Mouse (Mus musculus) limb, embryonic 13.5 days (tissue): ENCODE results near the gene Cdkal1. TPM values are rescaled to one million over a fixed set of nuclear protein-coding genes. Genes with fewer than 3 reads are reported as not detected.

ENCODE experiments used
- ATAC-seq: fragments of 200-750 bp; cut with Nextera tagmentation; 2 replicates; pipeline ENCODE4 v1.8.0; 2017; ENCODE audit warnings: low read depth, moderate number of reproducible peaks, moderate TSS enrichment; ENCODE audit not compliant: low FRiP score
- H3K27ac ChIP-seq: fragments of 300-500 bp; sonication (generic); 2 replicates; pipeline ENCODE4 v1.5.1; 2015; ENCODE audit warnings: inconsistent platforms, mild to moderate bottlenecking, moderate library complexity
- H3K27me3 ChIP-seq: fragments of 300-500 bp; sonication (generic); 2 replicates; pipeline ENCODE4 v1.6.1; 2015; ENCODE audit warnings: mild to moderate bottlenecking, inconsistent platforms
- H3K36me3 ChIP-seq: fragments of 300-500 bp; sonication (generic); 2 replicates; pipeline ENCODE4 v1.6.1; 2015; ENCODE audit warnings: inconsistent platforms, mild to moderate bottlenecking, moderate library complexity
- H3K4me1 ChIP-seq: fragments of 300-500 bp; sonication (generic); 2 replicates; pipeline ENCODE4 v1.6.1; 2015; ENCODE audit warnings: inconsistent platforms
- H3K4me2 ChIP-seq: fragments of 300-500 bp; sonication (generic); replicated peaks from 2 replicates; pipeline ENCODE4 v1.6.1; 2015; ENCODE audit warnings: inconsistent platforms, mild to moderate bottlenecking, moderate library complexity
- H3K4me3 ChIP-seq: fragments of 300-500 bp; sonication (generic); 2 replicates; pipeline ENCODE4 v1.5.1; 2015; ENCODE audit warnings: moderate library complexity, mild to moderate bottlenecking, inconsistent platforms
- H3K9ac ChIP-seq: fragments of 300-500 bp; sonication (generic); 2 replicates; pipeline ENCODE4 v1.6.1; 2015; ENCODE audit warnings: mild to moderate bottlenecking, inconsistent platforms
- H3K9me3 ChIP-seq: fragments of 300-500 bp; sonication (generic); 2 replicates; pipeline ENCODE4 v1.6.1; 2016; ENCODE audit warnings: inconsistent platforms
- WGBS: fragments of 180-500 bp; shearing (Covaris S2); methylation state at CpG from one replicate; pipeline ENCODE4 v1.1.7; 2015; 5-methylcytosine and 5-hydroxymethylcytosine counted together
- polyA plus RNA-seq: library from polyadenylated mRNA; unstranded; fragments of >200 nt; fragmentation: Nextera tagmentation; extraction: Ambion mirVana; gene quantifications from 2 replicates; pipeline ENCODE4 v1.2.1, GENCODE M21; 2015

Cdkal1 gene
- polyA plus RNA-seq, 1 experiment from 2014 or later = 37.9 TPM

- H3K4me3 ChIP-seq = no peak overlapping the region
- H3K4me1 ChIP-seq = peaks cover 8% of the 10 kb centered on the region
- H3K27ac ChIP-seq = no peak overlapping the region
- no peaks in the 10 kb centered on the region for H3K36me3 ChIP-seq
- H3K9me3 ChIP-seq = no peaks in the 10 kb centered on the region
- 94% methylated on average over 2 of the region's 2 CpGs for WGBS
- H3K27me3 ChIP-seq = no peaks in the 10 kb centered on the region
- ATAC-seq = no peak
- no peak overlapping the region for H3K9ac ChIP-seq
- no peak overlapping the region for H3K4me2 ChIP-seq
These were observed 692.5 kb downstream of the Cdkal1 start for GRCm38 (mm10) chr13:29162867-29163514.

- no peak for ATAC-seq
- WGBS = 56% methylated on average over 3 of the region's 3 CpGs
- H3K27ac ChIP-seq = no peak overlapping the region
- no peak overlapping the region for H3K4me3 ChIP-seq
- no peak overlapping the region for H3K4me2 ChIP-seq
- H3K9me3 ChIP-seq = no peaks in the 10 kb centered on the region
- H3K36me3 ChIP-seq = no peaks in the 10 kb centered on the region
- no peaks in the 10 kb centered on the region for H3K27me3 ChIP-seq
- peaks cover 8% of the 10 kb centered on the region for H3K4me1 ChIP-seq
- H3K9ac ChIP-seq = no peak overlapping the region
These were observed 693.0 kb downstream of the Cdkal1 start for GRCm38 (mm10) chr13:29162444-29162843.

GRCm38 (mm10) chr13:29161436-29161835 lies 694.0 kb downstream of the Cdkal1 start:
- Histone ChIP-seq H3K27ac (no peak overlapping the region), H3K27me3 (no peaks in the 10 kb centered on the region), H3K9me3 (no peaks in the 10 kb centered on the region), H3K36me3 (no peaks in the 10 kb centered on the region), H3K4me3 (no peak overlapping the region), H3K4me2 (no peak overlapping the region), H3K9ac (no peak overlapping the region), H3K4me1 (peaks cover 8% of the 10 kb centered on the region)
- no peak for ATAC-seq
- 84% methylated on average over 3 of the region's 3 CpGs for WGBS

- Histone ChIP-seq H3K9me3 (no peaks in the 10 kb centered on the region), H3K4me1 (no peaks in the 10 kb centered on the region), H3K4me2 (no peak overlapping the region), H3K27me3 (no peaks in the 10 kb centered on the region), H3K27ac (no peak overlapping the region), H3K36me3 (no peaks in the 10 kb centered on the region), H3K9ac (no peak overlapping the region), H3K4me3 (no peak overlapping the region)
- 21% methylated on average over 4 of the region's 4 CpGs for WGBS
- no peak for ATAC-seq
These were observed 698.8 kb downstream of the Cdkal1 start for GRCm38 (mm10) chr13:29156703-29157102.

DNA sequence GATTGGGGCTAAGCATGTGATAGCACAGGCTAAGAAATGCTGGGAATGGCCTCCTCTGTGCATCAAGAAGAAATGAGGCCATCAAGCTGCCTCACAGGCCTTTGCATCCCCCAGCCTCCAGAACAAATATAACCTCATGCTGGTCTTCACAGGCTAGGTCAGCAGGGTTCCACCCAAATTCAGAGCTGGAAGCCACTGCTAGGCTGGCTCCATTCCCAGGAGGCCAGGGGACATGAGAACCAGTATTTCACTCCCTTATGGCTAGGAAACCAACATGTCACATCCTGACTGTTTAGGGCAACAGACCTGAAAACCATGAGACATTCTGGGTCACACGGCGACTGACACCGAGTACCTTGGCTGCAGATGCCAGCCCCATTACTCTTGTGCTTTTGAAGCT lies 700.2 kb downstream of the Cdkal1 start:
- H3K4me2 ChIP-seq = no peak overlapping the region
- H3K4me1 ChIP-seq = no peaks in the 10 kb centered on the region
- no peak overlapping the region for H3K9ac ChIP-seq
- WGBS = 81% methylated on average over 3 of the region's 3 CpGs
- ATAC-seq = no peak
- no peaks in the 10 kb centered on the region for H3K36me3 ChIP-seq
- H3K4me3 ChIP-seq = no peak overlapping the region
- H3K27me3 ChIP-seq = no peaks in the 10 kb centered on the region
- no peaks in the 10 kb centered on the region for H3K9me3 ChIP-seq
- H3K27ac ChIP-seq = no peak overlapping the region

- Histone ChIP-seq H3K27ac (no peak overlapping the region), H3K4me1 (no peaks in the 10 kb centered on the region), H3K27me3 (no peaks in the 10 kb centered on the region), H3K4me3 (no peak overlapping the region), H3K9ac (no peak overlapping the region), H3K36me3 (no peaks in the 10 kb centered on the region), H3K9me3 (no peaks in the 10 kb centered on the region), H3K4me2 (no peak overlapping the region)
- 79% methylated on average over 13 of the region's 13 CpGs for WGBS
- no peak for ATAC-seq
These were observed 705.4 kb downstream of the Cdkal1 start for GRCm38 (mm10) chr13:29150120-29150519.

DNA sequence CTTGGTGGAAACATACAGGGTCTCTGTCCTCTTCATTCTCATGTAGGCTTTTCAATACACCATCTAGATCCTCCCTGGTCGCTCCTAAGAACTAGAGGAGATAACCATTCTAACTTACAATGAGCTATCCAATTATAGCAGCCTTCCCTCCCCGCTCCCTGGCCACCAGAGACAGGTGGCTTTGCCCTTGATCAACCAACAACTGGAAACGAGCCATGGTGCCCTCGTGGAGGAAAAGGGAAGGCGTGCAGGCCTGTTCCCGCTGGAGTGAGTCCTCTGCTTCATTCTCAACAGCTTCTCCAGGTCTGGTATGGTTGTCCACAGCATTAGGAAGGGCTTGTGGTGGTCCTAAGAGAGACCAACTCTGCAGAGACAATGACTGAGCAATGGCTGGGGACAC lies 706.1 kb downstream of the Cdkal1 start:
- ATAC-seq = no peak
- Histone ChIP-seq H3K27ac (no peak overlapping the region), H3K4me3 (no peak overlapping the region), H3K4me2 (no peak overlapping the region), H3K9me3 (no peaks in the 10 kb centered on the region), H3K9ac (no peak overlapping the region), H3K27me3 (no peaks in the 10 kb centered on the region), H3K4me1 (no peaks in the 10 kb centered on the region), H3K36me3 (no peaks in the 10 kb centered on the region)
- WGBS = 88% methylated on average over 6 of the region's 6 CpGs

DNA sequence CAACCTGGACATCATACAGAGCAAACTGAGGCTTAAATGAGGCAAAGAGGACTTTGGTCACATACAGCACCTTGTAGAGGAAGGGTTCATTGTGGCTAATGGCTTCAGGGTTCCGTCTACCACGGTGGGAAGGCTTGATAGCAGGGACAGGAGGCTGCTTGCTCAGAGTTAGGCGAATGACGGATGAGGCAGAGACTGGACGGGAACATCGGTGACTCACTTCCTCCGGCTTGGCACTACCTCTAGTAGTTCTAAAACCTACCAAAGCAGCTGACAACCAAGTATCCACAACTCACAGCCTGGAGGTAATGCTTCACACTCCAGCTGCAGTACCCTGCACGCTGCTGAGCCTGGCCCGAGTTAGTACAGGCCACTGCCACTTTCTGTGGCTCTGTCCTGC lies 706.9 kb downstream of the Cdkal1 start:
- Histone ChIP-seq H3K27ac (no peak overlapping the region), H3K9ac (no peak overlapping the region), H3K4me1 (no peaks in the 10 kb centered on the region), H3K9me3 (no peaks in the 10 kb centered on the region), H3K4me3 (no peak overlapping the region), H3K36me3 (no peaks in the 10 kb centered on the region), H3K27me3 (no peaks in the 10 kb centered on the region), H3K4me2 (no peak overlapping the region)
- 81% methylated on average over 9 of the region's 9 CpGs for WGBS
- no peak for ATAC-seq

Other genes starting within 250 kb of the Cdkal1 start
- gene E2f3, start 130.4 kb upstream of the Cdkal1 start, polyA plus RNA-seq = 12.6 and 13.6 TPM in 2 replicates